8 mouse cellular contexts compared by ENCODE assay signal in the genomic region with DNA sequence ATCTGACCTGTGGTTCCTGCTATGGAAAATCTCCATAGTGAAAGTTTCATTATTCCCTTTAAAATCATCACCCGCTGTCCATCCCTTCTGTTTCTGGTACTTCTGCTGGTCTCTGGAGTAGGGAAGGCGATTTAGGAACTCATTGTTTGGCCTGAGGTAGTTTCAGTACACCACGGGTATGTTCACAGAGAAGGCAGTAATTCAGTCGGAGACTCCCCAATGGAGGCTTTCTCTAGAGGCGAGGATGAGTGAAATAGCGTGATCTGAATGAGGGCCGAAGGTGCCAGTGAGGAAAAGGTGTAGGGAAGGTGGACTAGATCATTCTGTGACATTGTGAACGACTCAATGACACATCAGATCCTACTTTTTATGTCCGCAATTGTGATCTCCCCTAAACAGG. TPM values are rescaled to one million over a fixed set of nuclear protein-coding genes. Genes with fewer than 3 reads are reported as not detected.
DNase-seq lines count a peak whose midpoint lies in the region; ATAC-seq lines count a peak whose summit lies in the region.

No protein-coding gene starts in this region.

- H3K36me3 ChIP-seq in heart, embryonic 10.5 days, result peaks cover 69% of the 10 kb centered on the region
- H3K36me3 ChIP-seq in forebrain, embryonic 10.5 days (replicated peaks), result peaks cover 78% of the 10 kb centered on the region
- peaks cover 72% of the 10 kb centered on the region for H3K36me3 ChIP-seq in liver, embryonic 13.5 days

- 10% methylated on average over 9 of the region's 9 CpGs for WGBS in heart, embryonic 10.5 days
- WGBS in forebrain, embryonic 10.5 days, result 10% methylated on average over 9 of the region's 9 CpGs
- 5% methylated on average over 9 of the region's 9 CpGs for WGBS in liver, embryonic 13.5 days (ENCODE audit: insufficient replicate concordance)

- H3K27me3 ChIP-seq in heart, embryonic 10.5 days (ENCODE audit: insufficient read depth, poor library complexity, severe bottlenecking), result no peaks in the 10 kb centered on the region
- no peaks in the 10 kb centered on the region for H3K27me3 ChIP-seq in forebrain, embryonic 10.5 days (ENCODE audit: poor library complexity, severe bottlenecking)
- no peaks in the 10 kb centered on the region for H3K27me3 ChIP-seq in liver, embryonic 13.5 days

- no peak for ATAC-seq in liver, embryonic 13.5 days (ENCODE audit: low read depth)

- peak overlapping the region; percentile 81 for H3K9ac ChIP-seq in liver, embryonic 13.5 days

- H3K27ac ChIP-seq in heart, embryonic 10.5 days, result peak overlapping the region; percentile 90
- H3K27ac ChIP-seq in forebrain, embryonic 10.5 days, result peak overlapping the region; percentile 88
- H3K27ac ChIP-seq in liver, embryonic 13.5 days, result peak overlapping the region; percentile 75

- DNase-seq in heart, embryonic 10.5 days (ENCODE audit: low spot score), result no peak
- DNase-seq in heart, adult 11 months, result no peak
- DNase-seq in A20 (ENCODE audit: low read depth, low spot score), result peak; percentile 44
- DNase-seq in forebrain, embryonic 10.5 days (ENCODE audit: extremely low spot score, low spot score), result no peak
- DNase-seq in liver, embryonic 13.5 days, result no peak
- no peak for DNase-seq in adrenal gland, adult 18-20 months (ENCODE audit: low spot score in 2 of 2)
- no peak for DNase-seq in embryo, embryonic 9.5 days (ENCODE audit: extremely low spot score)
- DNase-seq in spleen, adult 12 weeks (ENCODE audit: low spot score), result no peak

- H3K9me3 ChIP-seq in heart, embryonic 10.5 days, result no peaks in the 10 kb centered on the region
- H3K9me3 ChIP-seq in forebrain, embryonic 10.5 days, result no peaks in the 10 kb centered on the region
- no peaks in the 10 kb centered on the region for H3K9me3 ChIP-seq in liver, embryonic 13.5 days (replicated peaks)

- peak overlapping the region; percentile 87 for H3K4me3 ChIP-seq in heart, embryonic 10.5 days
- peak overlapping the region; percentile 84 for H3K4me3 ChIP-seq in forebrain, embryonic 10.5 days
- H3K4me3 ChIP-seq in liver, embryonic 13.5 days (replicated peaks), result peak overlapping the region; percentile 76

- H3K4me1 ChIP-seq in heart, embryonic 10.5 days, result peaks cover 6% of the 10 kb centered on the region; the same call in 1 of the 2 replicates
- H3K4me1 ChIP-seq in forebrain, embryonic 10.5 days, result peaks cover 32% of the 10 kb centered on the region
- H3K4me1 ChIP-seq in liver, embryonic 13.5 days (replicated peaks), result peaks cover 37% of the 10 kb centered on the region

- H3K4me2 ChIP-seq in liver, embryonic 13.5 days, result peak overlapping the region; percentile 80

RNA-seq across cellular contexts. Expression of gene Tut1, which starts 0.5 kb away (rescaled TPM):
- polyA plus RNA-seq in heart, embryonic 10.5 days (2016; fragmentation: Nextera tagmentation; extraction: Ambion mirVana), result 25.7 and 32.8 TPM in 2 replicates
- 40.2 and 49.1 TPM in 2 replicates for polyA plus RNA-seq in forebrain, embryonic 10.5 days (2016; fragmentation: Nextera tagmentation; extraction: Ambion mirVana)
- 18.7 and 20.2 TPM in 2 replicates for polyA plus RNA-seq in liver, embryonic 13.5 days (2015; fragmentation: Nextera tagmentation; extraction: Ambion mirVana)
- total RNA-seq in adrenal gland, adult 18-20 months (2021), result 10 to 100 TPM; 23.1 to 26.1 TPM

RNA-seq across cellular contexts. Expression of gene Mta2, which starts 12.5 kb away (rescaled TPM):
- 113 and 140 TPM in 2 replicates for polyA plus RNA-seq in heart, embryonic 10.5 days (2016; fragmentation: Nextera tagmentation; extraction: Ambion mirVana)
- 202 and 206 TPM in 2 replicates for polyA plus RNA-seq in forebrain, embryonic 10.5 days (2016; fragmentation: Nextera tagmentation; extraction: Ambion mirVana)
- polyA plus RNA-seq in liver, embryonic 13.5 days (2015; fragmentation: Nextera tagmentation; extraction: Ambion mirVana), result 99.5 and 114 TPM in 2 replicates
- total RNA-seq in adrenal gland, adult 18-20 months (2021), result 10 to 100 TPM; 81.1 to 89.8 TPM

RNA-seq across cellular contexts. Expression of gene Eef1g, which starts 12.7 kb away (rescaled TPM):
- 378 and 459 TPM in 2 replicates for polyA plus RNA-seq in heart, embryonic 10.5 days (2016; fragmentation: Nextera tagmentation; extraction: Ambion mirVana)
- polyA plus RNA-seq in forebrain, embryonic 10.5 days (2016; fragmentation: Nextera tagmentation; extraction: Ambion mirVana), result 559 and 563 TPM in 2 replicates
- 298 and 320 TPM in 2 replicates for polyA plus RNA-seq in liver, embryonic 13.5 days (2015; fragmentation: Nextera tagmentation; extraction: Ambion mirVana)
- total RNA-seq in adrenal gland, adult 18-20 months (2021), result 100 to 1,000 TPM; 334 to 342 TPM

RNA-seq across cellular contexts. Expression of gene Eml3, which starts 24.8 kb away (rescaled TPM):
- 17.4 and 24.4 TPM in 2 replicates for polyA plus RNA-seq in heart, embryonic 10.5 days (2016; fragmentation: Nextera tagmentation; extraction: Ambion mirVana)
- polyA plus RNA-seq in forebrain, embryonic 10.5 days (2016; fragmentation: Nextera tagmentation; extraction: Ambion mirVana), result 24.0 and 25.7 TPM in 2 replicates
- 14.4 and 15.2 TPM in 2 replicates for polyA plus RNA-seq in liver, embryonic 13.5 days (2015; fragmentation: Nextera tagmentation; extraction: Ambion mirVana)
- 10 to 100 TPM; 41.5 to 59.5 TPM for total RNA-seq in adrenal gland, adult 18-20 months (2021)

RNA-seq across cellular contexts. Expression of gene Rom1, which starts 25.0 kb away (rescaled TPM):
- 3.2 and 5.2 TPM in 2 replicates for polyA plus RNA-seq in heart, embryonic 10.5 days (2016; fragmentation: Nextera tagmentation; extraction: Ambion mirVana)
- polyA plus RNA-seq in forebrain, embryonic 10.5 days (2016; fragmentation: Nextera tagmentation; extraction: Ambion mirVana), result 3.7 and 3.9 TPM in 2 replicates
- 2.7 and 2.8 TPM in 2 replicates for polyA plus RNA-seq in liver, embryonic 13.5 days (2015; fragmentation: Nextera tagmentation; extraction: Ambion mirVana)
- 10 to 100 TPM; 29.8 to 49.2 TPM for total RNA-seq in adrenal gland, adult 18-20 months (2021)
